Mouse (Mus musculus): ENCODE data around the gene Gm49387.

Gene Gm49387

GRCm38 (mm10) chr14:31531506-31532148 is 109.1 kb downstream of the Gm49387 start:
- DNase-seq (ENCODE audit: low spot score in 2 of 2): peak; percentile 13 to 41

DNA sequence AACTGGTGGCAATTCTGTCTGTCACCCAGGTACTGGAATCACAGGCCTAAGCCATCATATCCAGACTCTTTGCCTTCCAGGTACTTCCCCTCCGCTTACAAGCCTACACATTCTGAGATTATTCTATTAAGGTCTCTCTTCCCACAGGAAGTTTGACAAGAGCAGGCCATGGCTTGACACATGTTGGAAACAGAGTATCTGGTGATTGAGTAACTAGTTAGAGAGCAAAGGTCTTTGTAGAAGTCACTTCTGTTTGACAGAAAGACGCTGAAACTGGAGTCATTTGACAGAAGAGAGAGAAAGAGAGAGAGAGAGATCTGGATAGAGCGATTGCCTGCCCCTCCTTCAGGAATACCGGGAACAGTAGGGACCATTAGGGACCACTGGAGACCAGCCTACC is 109.8 kb downstream of the Gm49387 start:
- no peak for DNase-seq (ENCODE audit: low spot score in 2 of 2)

DNA sequence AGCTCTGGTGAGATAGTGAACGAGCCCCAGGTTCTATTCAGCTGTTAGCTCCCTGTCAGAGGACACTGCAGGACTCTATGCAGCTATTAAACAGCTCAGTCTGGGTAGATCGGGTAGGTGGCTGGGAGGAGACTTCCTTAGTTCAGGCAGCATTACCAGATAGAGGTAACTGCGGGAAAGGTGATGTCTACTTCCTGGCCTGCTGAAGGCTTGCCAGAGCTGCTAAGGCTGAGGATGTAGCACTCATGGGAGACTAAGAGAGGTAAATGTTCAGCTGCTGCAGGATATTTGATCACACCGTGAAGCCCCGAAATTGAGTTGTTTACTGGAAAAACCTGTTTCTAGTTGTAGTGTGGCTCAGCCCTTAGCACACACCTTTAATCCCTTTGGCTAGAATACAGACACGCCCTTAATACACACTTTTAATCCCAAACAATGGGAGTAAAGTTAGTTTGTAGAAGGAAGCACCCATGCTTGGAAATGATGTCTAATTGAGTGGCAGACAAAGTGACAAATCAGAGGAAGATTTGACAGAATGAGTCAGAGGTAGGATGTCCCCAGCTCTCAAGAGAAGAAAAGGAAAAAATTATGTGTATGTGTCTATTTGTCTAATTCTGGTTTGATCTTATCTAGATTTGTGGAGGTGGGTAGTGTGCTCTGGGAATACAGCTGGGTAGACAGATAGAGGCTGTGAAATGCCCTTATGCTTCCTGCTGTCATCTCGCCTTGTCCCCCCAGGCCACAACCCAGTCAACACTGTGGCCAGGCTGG is 115.5 kb downstream of the Gm49387 start:
- DNase-seq (ENCODE audit: low spot score in 2 of 2): no peak

DNA sequence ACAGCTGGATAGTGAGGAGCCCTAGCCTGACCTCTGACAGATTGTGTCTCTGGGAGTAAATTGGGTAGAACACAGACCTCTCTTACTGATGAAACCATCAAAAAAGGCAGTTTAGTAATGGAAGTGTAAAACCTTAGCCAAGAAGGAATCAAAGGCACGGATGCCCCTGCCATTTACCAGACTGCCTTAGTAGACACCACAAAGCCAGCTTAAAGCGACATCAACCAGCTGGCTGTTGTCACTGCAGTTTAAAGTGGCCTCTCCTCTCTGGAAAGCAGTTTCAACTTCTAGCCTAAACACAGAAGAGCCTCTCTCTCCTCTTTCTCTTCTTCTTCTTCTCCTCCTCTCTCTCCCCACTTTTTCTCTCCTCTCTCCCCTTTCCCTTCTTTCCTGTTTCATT is 119.4 kb downstream of the Gm49387 start:
- no peak for DNase-seq (ENCODE audit: low spot score in 2 of 2)

DNA sequence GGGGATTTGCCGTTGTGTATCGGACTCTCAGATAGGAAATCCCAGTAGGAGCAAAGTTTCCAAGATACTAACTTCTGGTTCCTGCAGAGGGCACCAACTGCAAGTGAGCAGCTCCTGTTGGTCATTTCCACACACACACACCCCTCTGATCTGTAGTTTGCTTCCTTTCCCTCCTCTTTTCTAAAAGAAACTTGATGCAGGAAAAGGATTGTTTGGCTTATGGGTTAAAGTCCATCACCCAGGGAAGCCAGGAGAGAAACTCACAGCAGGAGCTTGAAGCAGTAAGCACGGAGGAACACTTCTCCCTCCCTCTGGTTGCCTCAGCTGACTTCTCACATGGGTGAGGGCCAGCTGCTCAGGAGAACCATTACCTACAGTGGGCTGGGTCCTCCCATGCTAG is 121.5 kb downstream of the Gm49387 start:
- no peak for DNase-seq (ENCODE audit: low spot score in 2 of 2)

DNA sequence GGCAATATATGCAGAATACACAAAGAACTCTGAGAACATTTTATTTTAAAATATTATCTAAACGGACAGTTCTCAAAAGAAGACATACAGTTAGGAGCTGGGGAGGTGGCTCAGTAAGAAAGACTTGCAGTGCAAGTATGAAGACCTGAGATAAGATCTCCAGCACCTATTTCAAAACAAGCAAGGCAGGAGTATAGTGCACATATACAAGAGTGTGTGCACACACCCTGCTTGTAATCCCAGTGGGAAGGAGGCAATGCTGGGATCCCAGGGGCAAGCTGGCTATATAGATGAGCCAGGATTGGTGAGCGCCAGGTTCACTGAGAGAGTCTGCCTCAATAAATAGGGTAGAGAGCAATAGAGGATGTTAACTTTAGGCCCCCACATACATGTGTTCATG is 124.8 kb downstream of the Gm49387 start:
- DNase-seq (ENCODE audit: low spot score in 2 of 2): no peak

DNA sequence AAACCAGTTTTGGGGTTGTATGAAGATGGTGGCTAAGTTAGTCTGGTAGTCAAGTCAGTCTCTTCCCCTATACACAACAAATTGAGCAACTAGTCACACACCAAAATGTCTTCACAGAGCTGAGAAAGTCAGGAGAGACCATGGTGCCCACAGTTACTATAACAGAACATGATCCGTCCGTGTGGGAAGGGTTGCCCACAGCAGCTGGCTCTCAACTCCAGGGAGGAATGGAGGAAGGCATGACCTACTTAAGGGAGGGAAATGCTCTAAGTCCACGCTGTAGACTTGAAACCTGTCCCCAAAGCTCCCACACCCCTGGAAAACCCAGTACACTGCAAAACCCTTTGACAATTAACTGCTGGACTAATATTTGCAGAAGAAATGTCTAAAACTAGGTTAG is 130.4 kb downstream of the Gm49387 start:
- no peak for DNase-seq (ENCODE audit: low spot score in 2 of 2)

DNA sequence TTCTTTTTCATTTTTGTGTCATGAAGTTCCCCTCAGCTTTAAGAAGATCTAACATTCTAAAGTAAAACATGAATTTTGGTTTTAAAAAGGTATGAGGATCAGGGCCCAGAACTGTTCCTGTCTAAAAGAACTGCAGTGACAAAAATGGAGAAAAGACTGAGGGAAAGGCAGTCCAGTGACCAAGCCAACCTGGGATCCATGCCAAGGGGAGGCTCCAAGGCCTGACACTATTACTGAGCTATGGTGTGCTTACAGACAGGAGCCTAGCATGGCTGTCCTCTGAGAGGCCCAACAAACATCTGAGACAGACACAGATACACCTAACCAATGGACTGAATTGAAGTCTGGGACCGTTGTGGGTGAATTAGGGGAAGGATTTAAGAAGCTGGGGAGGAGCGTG is 130.8 kb downstream of the Gm49387 start:
- peak in 1 of 2 experiments; percentile 23 for DNase-seq (ENCODE audit: low spot score in 2 of 2)

GRCm38 (mm10) chr14:31506456-31506855 is 134.2 kb downstream of the Gm49387 start:
- no peak for DNase-seq (ENCODE audit: low spot score in 2 of 2)

- DNase-seq (ENCODE audit: low spot score in 2 of 2): peak in 1 of 2 experiments; percentile 20
These were observed 137.3 kb downstream of the Gm49387 start for GRCm38 (mm10) chr14:31503406-31503805.
